Mouse (Mus musculus) heart, embryonic 15.5 days (tissue): ENCODE results near the gene Stard3. TPM values are rescaled to one million over a fixed set of nuclear protein-coding genes. Genes with fewer than 3 reads are reported as not detected.

Source experiments
- ATAC-seq: fragments of 200-750 bp; cut with Nextera tagmentation; replicated peaks from 2 replicates; pipeline ENCODE4 v1.8.0; 2017; ENCODE audit warnings: low read depth, moderate TSS enrichment; ENCODE audit not compliant: insufficient number of reproducible peaks, insufficient read depth, low FRiP score
- H3K27ac ChIP-seq: fragments of 300-500 bp; sonication (generic); 2 replicates; pipeline ENCODE4 v1.5.1; 2015; ENCODE audit warnings: mild to moderate bottlenecking, inconsistent platforms
- H3K27me3 ChIP-seq: fragments of 300-500 bp; sonication (generic); 2 replicates; pipeline ENCODE4 v1.6.1; 2015; ENCODE audit warnings: inconsistent platforms
- H3K36me3 ChIP-seq: fragments of 300-500 bp; sonication (generic); 2 replicates; pipeline ENCODE4 v1.6.1; 2015; ENCODE audit warnings: mild to moderate bottlenecking, inconsistent platforms
- H3K4me1 ChIP-seq: fragments of 300-500 bp; sonication (generic); replicated peaks from 2 replicates; pipeline ENCODE4 v1.6.1; 2015; ENCODE audit warnings: inconsistent platforms
- H3K4me2 ChIP-seq: fragments of 300-500 bp; sonication (generic); 2 replicates; pipeline ENCODE4 v1.6.1; 2015; ENCODE audit warnings: inconsistent platforms, mild to moderate bottlenecking, moderate library complexity
- H3K4me3 ChIP-seq: fragments of 300-500 bp; sonication (generic); 2 replicates; pipeline ENCODE4 v1.5.1; 2015; ENCODE audit warnings: mild to moderate bottlenecking, inconsistent platforms
- H3K9ac ChIP-seq: fragments of 300-500 bp; sonication (generic); 2 replicates; pipeline ENCODE4 v1.6.1; 2015; ENCODE audit warnings: mild to moderate bottlenecking, inconsistent platforms
- H3K9me3 ChIP-seq: fragments of 300-500 bp; sonication (generic); replicated peaks from 2 replicates; pipeline ENCODE4 v1.6.1; 2016; ENCODE audit warnings: inconsistent platforms
- WGBS: fragments of 180-500 bp; shearing (Covaris S2); methylation state at CpG from one replicate; pipeline ENCODE4 v1.1.7; 2015; ENCODE audit warnings: mixed read lengths; 5-methylcytosine and 5-hydroxymethylcytosine counted together
- polyA plus RNA-seq: library from polyadenylated mRNA; unstranded; fragments of >200 nt; fragmentation: Nextera tagmentation; extraction: Ambion mirVana; gene quantifications from 2 replicates; pipeline ENCODE4 v1.2.1, GENCODE M21; 2015

The Stard3 gene
- polyA plus RNA-seq, 1 experiment from 2014 or later = 33.9 TPM

- H3K4me1 ChIP-seq = peaks cover 30% of the 10 kb centered on the region
- WGBS = 35% methylated on average over 9 of the region's 9 CpGs
Observed at GRCm38 (mm10) chr11:98329960-98330744, 28.0 kb upstream of the Stard3 start.

GRCm38 (mm10) chr11:98330745-98331204, 27.4 kb upstream of the Stard3 start:
- no peak for ATAC-seq
- Histone ChIP-seq H3K4me3 (no peak overlapping the region), H3K27ac (no peak overlapping the region), H3K9ac (no peak overlapping the region), H3K4me1 (peaks cover 33% of the 10 kb centered on the region), H3K9me3 (no peaks in the 10 kb centered on the region), H3K36me3 (no peaks in the 10 kb centered on the region), H3K4me2 (no peak overlapping the region), H3K27me3 (peaks cover 100% of the 10 kb centered on the region)
- WGBS = 46% methylated on average over 2 of the region's 2 CpGs

More at GRCm38 (mm10) chr11:98329960-98330744, 28.0 kb upstream of the Stard3 start:
- Histone ChIP-seq H3K4me3 (no peak overlapping the region), H3K27me3 (peaks cover 100% of the 10 kb centered on the region), H3K9me3 (no peaks in the 10 kb centered on the region), H3K27ac (no peak overlapping the region), H3K36me3 (no peaks in the 10 kb centered on the region), H3K4me2 (no peak overlapping the region), H3K9ac (no peak overlapping the region)
- no peak for ATAC-seq

GRCm38 (mm10) chr11:98331401-98331800, 26.8 kb upstream of the Stard3 start:
- ATAC-seq = no peak
- Histone ChIP-seq H3K4me2 (no peak overlapping the region), H3K9ac (no peak overlapping the region), H3K9me3 (no peaks in the 10 kb centered on the region), H3K36me3 (no peaks in the 10 kb centered on the region), H3K4me3 (no peak overlapping the region), H3K27me3 (peaks cover 100% of the 10 kb centered on the region), H3K27ac (no peak overlapping the region), H3K4me1 (peaks cover 33% of the 10 kb centered on the region)
- 35% methylated on average over 1 of the region's 1 CpGs for WGBS

GRCm38 (mm10) chr11:98332186-98332585, 26.0 kb upstream of the Stard3 start:
- Histone ChIP-seq H3K9me3 (no peaks in the 10 kb centered on the region), H3K27ac (no peak overlapping the region), H3K27me3 (peaks cover 100% of the 10 kb centered on the region), H3K36me3 (no peaks in the 10 kb centered on the region), H3K4me3 (no peak overlapping the region), H3K9ac (no peak overlapping the region), H3K4me1 (peaks cover 26% of the 10 kb centered on the region), H3K4me2 (no peak overlapping the region)
- 76% methylated on average over 3 of the region's 3 CpGs for WGBS
- no peak for ATAC-seq

- no peak for ATAC-seq
- peaks cover 20% of the 10 kb centered on the region for H3K4me1 ChIP-seq
- no peak overlapping the region for H3K9ac ChIP-seq
- WGBS = 77% methylated on average over 4 of the region's 4 CpGs
- no peaks in the 10 kb centered on the region for H3K36me3 ChIP-seq
- peaks cover 100% of the 10 kb centered on the region for H3K27me3 ChIP-seq
- no peak overlapping the region for H3K4me2 ChIP-seq
- no peak overlapping the region for H3K27ac ChIP-seq
- H3K9me3 ChIP-seq = no peaks in the 10 kb centered on the region
- H3K4me3 ChIP-seq = no peak overlapping the region
Observed at GRCm38 (mm10) chr11:98332841-98333240, 25.3 kb upstream of the Stard3 start.

- ATAC-seq = no peak
Observed at GRCm38 (mm10) chr11:98333263-98333696, 24.9 kb upstream of the Stard3 start.

GRCm38 (mm10) chr11:98333981-98334741, 24.0 kb upstream of the Stard3 start:
- Histone ChIP-seq H3K4me3 (peak overlapping the region; percentile 9), H3K27me3 (peaks cover 98% of the 10 kb centered on the region), H3K4me2 (peak overlapping the region; percentile 36), H3K27ac (no peak overlapping the region), H3K36me3 (no peaks in the 10 kb centered on the region), H3K9me3 (no peaks in the 10 kb centered on the region), H3K4me1 (peaks cover 22% of the 10 kb centered on the region), H3K9ac (no peak overlapping the region)
- 4% methylated on average over 33 of the region's 41 CpGs for WGBS
- no peak for ATAC-seq

More at GRCm38 (mm10) chr11:98333263-98333696, 24.9 kb upstream of the Stard3 start:
- WGBS = 67% methylated on average over 10 of the region's 10 CpGs
- Histone ChIP-seq H3K27ac (no peak overlapping the region), H3K4me1 (peaks cover 18% of the 10 kb centered on the region), H3K4me2 (no peak overlapping the region), H3K9ac (no peak overlapping the region), H3K36me3 (no peaks in the 10 kb centered on the region), H3K4me3 (no peak overlapping the region), H3K27me3 (peaks cover 100% of the 10 kb centered on the region), H3K9me3 (no peaks in the 10 kb centered on the region)

- H3K4me3 ChIP-seq = no peak overlapping the region
- ATAC-seq = no peak
- H3K9ac ChIP-seq = no peak overlapping the region
- no peaks in the 10 kb centered on the region for H3K36me3 ChIP-seq
- WGBS = 9% methylated on average over 9 of the region's 9 CpGs
- peaks cover 98% of the 10 kb centered on the region for H3K27me3 ChIP-seq
- H3K9me3 ChIP-seq = no peaks in the 10 kb centered on the region
- peaks cover 28% of the 10 kb centered on the region for H3K4me1 ChIP-seq
- H3K4me2 ChIP-seq = no peak overlapping the region
- H3K27ac ChIP-seq = no peak overlapping the region
Observed at GRCm38 (mm10) chr11:98335250-98335649, 22.9 kb upstream of the Stard3 start.

- 18% methylated on average over 13 of the region's 13 CpGs for WGBS
- H3K36me3 ChIP-seq = no peaks in the 10 kb centered on the region
Observed at GRCm38 (mm10) chr11:98336245-98337107, 21.7 kb upstream of the Stard3 start.

GRCm38 (mm10) chr11:98338507-98338961, 19.6 kb upstream of the Stard3 start:
- no peak overlapping the region for H3K27ac ChIP-seq
- H3K9ac ChIP-seq = peak overlapping the region; percentile 64
- H3K36me3 ChIP-seq = no peaks in the 10 kb centered on the region
- ATAC-seq = no peak
- no peaks in the 10 kb centered on the region for H3K9me3 ChIP-seq
- peak overlapping the region; percentile 63 for H3K4me3 ChIP-seq
- peaks cover 85% of the 10 kb centered on the region for H3K27me3 ChIP-seq
- peak overlapping the region; percentile 98 for H3K4me2 ChIP-seq
- H3K4me1 ChIP-seq = peaks cover 33% of the 10 kb centered on the region
- WGBS = 1% methylated on average over 42 of the region's 57 CpGs

More at GRCm38 (mm10) chr11:98336245-98337107, 21.7 kb upstream of the Stard3 start:
- no peaks in the 10 kb centered on the region for H3K9me3 ChIP-seq
- no peak for ATAC-seq
- no peak overlapping the region for H3K9ac ChIP-seq
- H3K4me2 ChIP-seq = no peak overlapping the region
- H3K4me1 ChIP-seq = peaks cover 28% of the 10 kb centered on the region
- peaks cover 96% of the 10 kb centered on the region for H3K27me3 ChIP-seq
- H3K27ac ChIP-seq = no peak overlapping the region
- no peak overlapping the region for H3K4me3 ChIP-seq
